Mouse (Mus musculus) myocyte (in vitro differentiated cells): ENCODE results near the gene Dgki.

Source experiments
- E2F4 ChIP-seq: IDR thresholded peaks from one replicate; pipeline ENCODE4 v1.6.1; 2011; ENCODE audit warnings: mild to moderate bottlenecking, control low read depth, moderate library complexity; ENCODE audit not compliant: insufficient read depth
- MAX ChIP-seq: IDR thresholded peaks from one replicate; pipeline ENCODE4 v1.6.1; 2011; ENCODE audit warnings: low read depth, mild to moderate bottlenecking, control low read depth
- POLR2A ChIP-seq: IDR thresholded peaks from one replicate; pipeline ENCODE4 v1.6.1; 2011; ENCODE audit warnings: low read depth, mild to moderate bottlenecking, control low read depth, moderate library complexity; ENCODE audit not compliant: insufficient read length
- POLR2AphosphoS2 ChIP-seq: IDR thresholded peaks from one replicate; pipeline ENCODE4 v1.6.1; 2011; ENCODE audit warnings: low read depth, control low read depth; ENCODE audit not compliant: insufficient read length
- SRF ChIP-seq: IDR thresholded peaks from one replicate; pipeline ENCODE4 v1.6.1; 2011; ENCODE audit warnings: low read depth; ENCODE audit not compliant: control insufficient read depth, insufficient read length
- TCF12 ChIP-seq: IDR thresholded peaks from one replicate; pipeline ENCODE4 v1.6.1; 2011; ENCODE audit warnings: mild to moderate bottlenecking, control low read depth; ENCODE audit not compliant: poor library complexity, insufficient read depth, severe bottlenecking
- USF1 ChIP-seq: IDR thresholded peaks from one replicate; pipeline ENCODE4 v1.6.1; 2011; ENCODE audit warnings: low read depth, mild to moderate bottlenecking, control low read depth, moderate library complexity

DNA sequence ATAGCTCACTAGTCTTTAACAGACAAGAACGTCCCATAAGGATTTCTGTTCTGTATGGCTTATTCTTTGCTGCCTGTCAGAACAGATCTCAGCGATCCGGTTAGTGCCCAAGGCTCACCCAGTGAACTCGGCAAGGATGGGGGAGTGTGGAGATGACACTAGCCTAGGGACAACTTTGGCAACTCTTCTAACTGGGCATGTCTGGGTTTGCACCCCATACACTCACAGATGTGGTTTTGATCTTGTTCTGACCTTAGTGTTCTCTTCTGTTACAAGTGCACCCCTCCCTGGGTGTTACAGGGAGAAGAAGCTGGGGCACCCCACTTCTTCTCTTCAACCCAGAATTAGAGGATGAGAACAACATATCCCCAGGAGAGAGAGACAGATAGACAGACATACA is 1.0 kb downstream of the Dgki start:
- TF ChIP-seq POLR2AphosphoS2 (no peak), SRF (no peak), POLR2A (no peak), USF1 (no peak), TCF12 (no peak), E2F4 (no peak), MAX (no peak)
